Mouse (Mus musculus): ENCODE data around the gene Adarb2. TPM values are rescaled to one million over a fixed set of nuclear protein-coding genes. Genes with fewer than 3 reads are reported as not detected.
"Not testable (repeated sequence)": the region's sequence is repeated elsewhere in the genome, so short reads cannot be mapped to it uniquely, and the experiment has no call there.

Gene Adarb2
- total RNA-seq, 2 experiments from 2014 or later = 24.8 to 26.8 TPM

DNA sequence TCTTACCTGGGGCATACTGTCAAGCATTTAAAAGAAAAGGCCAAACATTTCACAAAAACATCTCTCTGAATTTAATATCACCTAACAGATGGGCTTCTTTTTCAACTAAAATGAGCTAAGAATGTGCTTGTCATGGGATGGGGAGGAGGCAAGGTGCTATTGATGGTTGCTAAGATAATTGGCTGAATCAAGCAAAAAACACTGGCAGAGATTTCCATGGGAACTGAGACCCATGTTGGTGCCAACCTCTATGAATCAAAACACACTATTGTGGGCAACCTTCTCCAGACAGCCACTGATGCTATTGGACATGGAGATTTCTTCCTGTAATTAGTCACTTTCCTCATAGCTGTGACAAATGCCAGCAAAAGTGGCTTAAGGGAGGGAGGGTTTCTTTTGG, 357.8 kb downstream of the Adarb2 start:
- peak in 1 of 2 experiments; percentile 57 for DNase-seq (ENCODE audit: low spot score in 2 of 2)
- intact Hi-C loops (cut with DNase I) = no loop called here

GRCm38 (mm10) chr13:8563161-8563560, 360.5 kb downstream of the Adarb2 start:
- intact Hi-C loops (cut with DNase I) = no loop called here
- no peak for DNase-seq (ENCODE audit: low spot score in 2 of 2)

DNA sequence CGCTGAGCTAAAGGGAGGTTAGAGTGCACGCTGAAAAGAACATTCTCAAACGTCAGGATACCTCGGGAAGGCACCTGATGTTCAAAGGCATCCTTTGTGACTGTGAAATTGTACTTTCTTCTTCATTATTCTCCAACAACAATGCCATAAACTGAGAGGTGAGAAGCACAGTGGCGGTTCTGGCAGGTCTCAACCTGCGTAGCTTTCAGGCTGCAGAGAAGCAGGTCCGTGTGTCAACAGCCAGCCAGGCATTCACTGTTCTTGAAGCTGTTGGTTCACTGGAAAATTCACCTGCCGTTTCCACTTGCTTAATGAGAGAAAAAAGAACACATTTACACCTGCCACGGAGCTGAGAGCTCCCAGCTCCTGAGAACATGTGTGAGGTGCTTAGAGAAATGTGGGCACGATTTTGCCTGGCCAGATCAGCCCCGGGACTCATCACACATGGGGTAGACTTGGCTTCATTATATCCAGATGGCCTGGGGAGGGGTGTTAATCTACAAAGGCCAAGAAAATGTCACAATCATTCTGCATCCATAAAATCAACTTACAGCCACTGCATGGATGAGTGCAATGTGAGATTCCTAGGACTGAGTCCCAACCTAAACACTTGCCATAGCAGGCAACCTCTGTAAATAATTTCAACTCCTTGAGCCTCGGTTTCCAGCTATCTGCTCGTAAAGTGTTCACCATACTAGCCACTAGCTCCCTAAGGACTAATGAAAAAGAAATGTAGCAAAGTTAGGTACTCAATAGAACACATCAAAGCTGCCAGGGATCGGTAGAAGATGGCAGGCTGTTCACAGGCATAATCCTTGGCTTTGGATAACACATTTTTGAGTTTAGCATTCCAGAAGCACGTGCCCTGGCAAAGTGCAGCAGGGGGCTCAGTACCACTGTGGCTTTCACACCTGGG, 364.7 kb downstream of the Adarb2 start:
- no peak for DNase-seq (ENCODE audit: low spot score in 2 of 2)
- intact Hi-C loops (cut with DNase I) = no loop called here

DNA sequence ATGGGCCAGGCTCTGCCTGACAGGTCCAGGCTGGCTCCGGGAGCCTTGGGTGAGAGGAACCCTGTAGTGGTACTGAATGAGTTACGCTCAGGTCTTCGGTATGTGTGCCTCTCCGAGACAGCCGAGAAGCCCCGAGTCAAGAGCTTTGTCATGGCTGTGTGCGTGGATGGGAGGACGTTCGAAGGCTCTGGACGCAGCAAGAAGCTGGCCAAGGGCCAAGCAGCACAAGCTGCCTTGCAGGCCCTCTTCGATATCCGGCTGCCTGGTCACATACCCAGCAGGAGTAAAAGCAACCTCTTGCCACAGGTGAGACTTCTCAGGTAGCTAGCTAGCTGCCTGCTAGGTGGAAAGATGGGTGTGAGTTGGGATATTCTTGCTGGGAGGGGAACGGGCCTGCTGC, 367.6 kb downstream of the Adarb2 start:
- DNase-seq (ENCODE audit: low spot score in 2 of 2) = no peak
- intact Hi-C loops (cut with DNase I) = no loop called here

DNA sequence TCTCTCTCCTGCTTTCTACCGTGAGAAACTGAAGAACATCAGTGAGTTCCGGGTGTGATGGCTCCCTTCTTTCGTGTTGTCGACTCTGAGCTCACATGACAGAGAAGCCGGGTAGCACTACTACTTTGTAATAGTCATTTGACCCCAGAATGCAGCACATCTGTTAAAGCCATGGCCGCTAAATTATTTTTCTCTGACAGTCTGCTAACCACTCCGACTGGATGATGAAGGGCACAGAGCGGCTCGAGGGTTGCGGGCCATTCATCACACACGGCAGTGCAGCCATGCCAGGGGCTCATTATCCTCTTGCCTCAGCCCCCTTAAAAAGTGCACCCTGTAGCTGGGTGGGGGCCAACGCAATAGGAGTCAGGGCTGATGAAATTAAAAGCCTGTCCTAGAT, 371.2 kb downstream of the Adarb2 start:
- no peak for DNase-seq (ENCODE audit: low spot score in 2 of 2)
- intact Hi-C loops (cut with DNase I) = no loop called here

DNA sequence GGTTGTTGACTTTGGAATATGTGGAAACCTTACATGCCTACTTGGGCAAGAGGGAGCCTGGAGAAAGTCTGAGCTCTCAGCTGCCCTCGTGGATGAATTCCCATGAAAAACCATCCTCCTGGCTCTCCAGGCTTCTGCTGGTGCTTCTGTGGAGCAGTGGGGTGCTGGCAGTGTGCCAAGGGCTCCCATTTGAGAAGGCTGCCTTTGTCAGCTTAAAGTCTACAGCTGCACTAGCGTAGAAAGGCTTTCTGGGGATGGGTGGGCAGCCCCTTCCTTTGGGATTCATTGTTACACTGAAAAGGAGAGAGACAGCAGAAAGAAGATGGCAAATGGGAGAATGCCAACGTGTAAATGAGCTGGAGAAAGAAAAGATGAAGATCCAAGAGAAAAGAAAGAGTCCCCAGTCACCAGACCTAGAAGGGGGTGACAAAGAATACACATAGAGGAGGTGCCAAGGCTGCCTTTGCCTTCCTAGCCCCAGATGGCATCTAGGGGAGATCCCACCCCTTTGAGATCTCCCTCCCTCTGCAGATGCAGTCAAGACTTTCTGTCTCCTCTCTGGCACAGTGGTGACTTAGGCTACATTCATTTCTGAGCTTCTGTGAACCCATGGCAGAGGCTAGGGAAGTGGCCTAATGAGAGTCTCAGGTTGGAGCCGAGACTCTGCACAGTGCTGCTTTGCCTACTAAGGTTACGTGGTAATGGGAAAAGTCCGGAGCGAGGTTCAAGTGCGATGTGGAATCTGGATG, 381.8 kb downstream of the Adarb2 start:
- intact Hi-C loops (cut with DNase I) = no loop called here
- DNase-seq (ENCODE audit: low spot score in 2 of 2) = peak; percentile 20 to 22

DNA sequence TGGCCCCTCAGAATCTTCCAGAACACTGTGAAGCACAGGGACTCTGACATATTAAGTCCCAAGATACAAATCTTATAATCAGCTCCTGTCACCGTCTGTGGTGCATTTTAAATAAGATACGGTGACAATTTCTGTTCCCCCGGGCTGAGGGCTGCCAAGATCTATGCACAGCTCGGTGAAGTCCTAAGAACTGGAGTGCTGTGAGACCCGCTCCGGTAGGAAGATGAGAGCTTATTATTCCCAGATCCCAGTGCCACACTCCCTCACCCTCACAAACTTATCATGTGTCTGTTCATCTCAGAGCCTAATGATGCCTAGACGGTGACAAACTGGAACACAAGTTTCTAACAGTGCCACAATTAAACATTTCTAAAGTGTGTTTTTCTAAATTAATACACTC, 384.8 kb downstream of the Adarb2 start:
- DNase-seq (ENCODE audit: low spot score in 2 of 2) = no peak
- intact Hi-C loops (cut with DNase I) = no loop called here

GRCm38 (mm10) chr13:8590460-8590859, 387.8 kb downstream of the Adarb2 start:
- intact Hi-C loops (cut with DNase I) = no loop called here
- DNase-seq (ENCODE audit: low spot score in 2 of 2) = no peak

GRCm38 (mm10) chr13:8596977-8597646, 394.4 kb downstream of the Adarb2 start:
- intact Hi-C loops (cut with DNase I) = no loop called here
- DNase-seq (ENCODE audit: low spot score in 2 of 2) = no peak

GRCm38 (mm10) chr13:8597647-8598017, 395.0 kb downstream of the Adarb2 start:
- intact Hi-C loops (cut with DNase I) = no loop called here
- peak in 1 of 2 experiments; percentile 21 for DNase-seq (ENCODE audit: low spot score in 2 of 2)

GRCm38 (mm10) chr13:8605645-8606044, 403.0 kb downstream of the Adarb2 start:
- no peak for DNase-seq (ENCODE audit: low spot score in 2 of 2)
- intact Hi-C loops (cut with DNase I) = no loop called here

DNA sequence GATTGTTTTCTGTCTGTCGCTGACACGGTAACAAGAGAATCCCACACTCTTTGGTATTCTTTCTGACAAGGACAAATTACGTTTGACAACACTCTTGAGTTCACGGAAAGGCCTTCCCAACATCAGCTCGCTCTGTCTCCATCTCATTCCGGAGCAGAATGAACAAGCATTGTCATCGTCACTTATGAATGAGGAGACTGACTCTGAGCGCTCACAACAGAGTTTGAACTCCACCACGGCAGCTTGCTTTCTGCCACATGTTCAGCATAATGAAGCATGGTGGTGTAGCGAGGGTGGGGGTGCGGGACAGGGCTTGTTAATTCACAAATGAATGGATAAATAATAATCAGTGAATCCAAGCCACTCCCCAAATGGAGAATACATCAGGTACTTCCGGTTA, 405.4 kb downstream of the Adarb2 start:
- no peak for DNase-seq (ENCODE audit: low spot score in 2 of 2)
- intact Hi-C loops (cut with DNase I) = no loop called here

DNA sequence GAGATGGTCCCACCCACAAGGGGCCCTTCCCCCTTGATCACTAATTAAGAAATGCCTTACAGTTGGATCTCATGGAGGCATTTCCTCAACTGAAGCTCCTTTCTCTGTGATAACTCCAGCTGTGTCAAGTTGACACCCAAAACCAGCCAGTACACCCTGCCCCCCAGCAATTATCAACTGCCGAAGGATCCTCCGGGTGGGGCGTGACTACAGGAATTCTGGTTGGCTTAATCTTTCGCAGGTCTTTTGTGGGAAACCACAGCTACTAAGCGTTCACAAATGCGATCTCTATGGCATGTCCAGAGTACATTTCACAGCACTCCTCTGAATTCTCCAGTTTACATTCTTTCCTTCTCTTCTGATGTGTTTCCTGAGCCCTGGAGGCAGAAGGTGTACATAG, 406.3 kb downstream of the Adarb2 start:
- DNase-seq (ENCODE audit: low spot score in 2 of 2); intact Hi-C loops (cut with DNase I): not testable (repeated sequence)

GRCm38 (mm10) chr13:8610956-8611355, 408.3 kb downstream of the Adarb2 start:
- intact Hi-C loops (cut with DNase I) = no loop called here
- DNase-seq (ENCODE audit: low spot score in 2 of 2) = no peak

DNA sequence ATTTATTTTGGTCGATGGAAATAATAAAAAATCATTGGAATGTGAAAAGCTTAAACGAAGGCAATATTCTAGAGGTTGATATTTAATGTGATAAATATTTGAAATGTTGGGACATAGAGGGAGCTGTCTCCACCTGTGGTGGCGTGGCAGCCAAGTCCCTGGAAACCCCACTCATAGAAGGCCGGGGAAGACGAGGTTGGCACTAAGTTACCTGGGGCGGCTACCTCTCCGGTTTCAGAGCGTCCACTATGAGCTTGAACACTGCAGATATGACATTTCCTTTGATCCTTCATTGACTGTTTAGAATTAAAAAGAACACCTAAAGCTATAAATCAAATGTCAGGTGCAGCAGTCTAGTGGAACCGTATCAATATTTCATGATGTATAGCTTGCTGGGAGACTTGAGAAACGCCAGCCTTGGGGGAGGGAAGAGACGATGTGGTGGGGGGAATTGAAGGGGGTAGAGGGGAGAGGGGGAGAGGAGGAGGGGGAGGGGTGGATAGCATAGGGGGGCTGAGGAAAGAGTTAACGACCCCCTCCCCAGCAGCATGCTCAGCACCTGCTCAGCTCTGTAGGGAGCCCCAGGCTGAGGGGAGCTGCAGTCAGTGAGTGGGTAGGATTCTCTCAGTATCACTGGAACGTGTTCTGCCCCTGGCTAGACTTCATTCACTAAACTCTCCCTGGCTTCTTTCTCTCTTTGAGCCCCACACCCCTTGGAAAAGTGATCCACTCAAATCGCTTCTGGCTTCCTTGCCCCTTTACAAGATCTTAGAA, 410.1 kb downstream of the Adarb2 start:
- intact Hi-C loops (cut with DNase I) = no loop called here
- no peak for DNase-seq (ENCODE audit: low spot score in 2 of 2)

DNA sequence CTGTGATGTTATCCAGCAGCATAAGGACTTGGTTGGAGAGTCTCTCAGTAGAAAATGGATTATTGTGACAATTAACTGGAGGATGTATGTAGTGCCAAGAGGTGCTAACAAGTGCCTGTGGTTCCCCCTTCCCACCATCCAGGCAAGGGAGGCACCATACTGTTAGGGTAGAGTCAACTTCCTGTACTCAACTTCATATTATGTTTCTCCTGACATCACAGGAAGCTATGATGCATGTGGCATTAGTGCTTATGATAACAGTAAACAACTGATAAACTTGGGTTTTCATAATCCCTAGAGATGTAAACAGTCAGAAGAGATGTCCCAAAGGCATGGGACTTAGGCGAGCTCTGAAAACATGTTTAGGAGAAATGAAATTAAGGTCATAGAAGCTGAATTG, 414.0 kb downstream of the Adarb2 start:
- DNase-seq (ENCODE audit: low spot score in 2 of 2) = no peak
- intact Hi-C loops (cut with DNase I) = no loop called here

- peak in 1 of 2 experiments; percentile 10 for DNase-seq (ENCODE audit: low spot score in 2 of 2)
Measured at GRCm38 (mm10) chr13:8622263-8622662, 419.6 kb downstream of the Adarb2 start.

DNA sequence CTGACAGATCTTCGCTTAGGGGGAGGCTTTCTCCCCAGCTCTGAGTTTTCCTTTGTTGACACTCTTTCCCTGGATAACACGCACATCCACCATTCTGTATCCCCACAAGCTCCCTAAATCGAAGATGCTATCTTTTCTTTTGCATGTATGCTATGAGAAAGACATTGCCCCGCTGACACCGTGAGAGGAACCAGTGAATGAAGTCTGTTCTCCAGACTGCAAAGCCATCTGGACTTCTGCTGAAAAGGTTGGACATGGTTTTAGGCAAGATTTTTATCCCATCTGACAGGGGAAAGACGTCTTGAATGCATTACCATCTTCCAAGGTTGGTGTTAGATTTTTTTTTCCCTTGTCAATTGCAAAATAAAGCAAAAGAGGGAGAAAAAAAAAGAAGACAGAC, 426.9 kb downstream of the Adarb2 start:
- intact Hi-C loops (cut with DNase I) = no loop called here
- DNase-seq (ENCODE audit: low spot score in 2 of 2) = no peak

More at GRCm38 (mm10) chr13:8622263-8622662, 419.6 kb downstream of the Adarb2 start:
- intact Hi-C loops (cut with DNase I) = no loop called here

DNA sequence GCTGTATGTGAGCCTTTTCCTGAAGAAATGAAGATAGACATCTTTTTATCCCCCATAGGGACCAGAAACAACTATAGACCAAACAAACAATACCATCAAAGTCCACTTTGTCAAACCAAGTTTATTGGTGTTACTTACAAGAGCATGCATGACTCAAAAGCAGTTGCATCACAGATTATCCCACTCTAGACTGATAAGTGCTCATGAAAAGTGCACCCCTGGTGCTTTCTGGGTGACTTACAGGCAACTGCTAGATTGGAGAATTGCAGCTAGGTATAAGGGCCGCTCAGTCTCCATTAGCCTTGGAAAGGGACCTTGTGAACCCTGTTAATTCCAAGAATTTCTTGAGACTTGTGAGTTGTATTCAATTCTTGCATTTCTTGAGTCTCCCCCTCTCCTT, 429.0 kb downstream of the Adarb2 start:
- no peak for DNase-seq (ENCODE audit: low spot score in 2 of 2)
- intact Hi-C loops (cut with DNase I) = no loop called here

All from left cerebral cortex, postnatal 14 days (tissue).